Mouse (Mus musculus) regulatory T cell (primary cell): ENCODE data around the gene Ltbp1.
"Not testable (repeated sequence)": the region's sequence is repeated elsewhere in the genome, so short reads cannot be mapped to it uniquely, and the experiment has no call there.

Source experiments
- in situ Hi-C: fragments of 300-600 bp; cut with MboI, MseI; formaldehyde crosslinking; loops from one replicate; pipeline ENCODE4 v1.15.1; 2025; ENCODE audit warnings: high pct_unique_total_duplicates

Ltbp1 gene

DNA sequence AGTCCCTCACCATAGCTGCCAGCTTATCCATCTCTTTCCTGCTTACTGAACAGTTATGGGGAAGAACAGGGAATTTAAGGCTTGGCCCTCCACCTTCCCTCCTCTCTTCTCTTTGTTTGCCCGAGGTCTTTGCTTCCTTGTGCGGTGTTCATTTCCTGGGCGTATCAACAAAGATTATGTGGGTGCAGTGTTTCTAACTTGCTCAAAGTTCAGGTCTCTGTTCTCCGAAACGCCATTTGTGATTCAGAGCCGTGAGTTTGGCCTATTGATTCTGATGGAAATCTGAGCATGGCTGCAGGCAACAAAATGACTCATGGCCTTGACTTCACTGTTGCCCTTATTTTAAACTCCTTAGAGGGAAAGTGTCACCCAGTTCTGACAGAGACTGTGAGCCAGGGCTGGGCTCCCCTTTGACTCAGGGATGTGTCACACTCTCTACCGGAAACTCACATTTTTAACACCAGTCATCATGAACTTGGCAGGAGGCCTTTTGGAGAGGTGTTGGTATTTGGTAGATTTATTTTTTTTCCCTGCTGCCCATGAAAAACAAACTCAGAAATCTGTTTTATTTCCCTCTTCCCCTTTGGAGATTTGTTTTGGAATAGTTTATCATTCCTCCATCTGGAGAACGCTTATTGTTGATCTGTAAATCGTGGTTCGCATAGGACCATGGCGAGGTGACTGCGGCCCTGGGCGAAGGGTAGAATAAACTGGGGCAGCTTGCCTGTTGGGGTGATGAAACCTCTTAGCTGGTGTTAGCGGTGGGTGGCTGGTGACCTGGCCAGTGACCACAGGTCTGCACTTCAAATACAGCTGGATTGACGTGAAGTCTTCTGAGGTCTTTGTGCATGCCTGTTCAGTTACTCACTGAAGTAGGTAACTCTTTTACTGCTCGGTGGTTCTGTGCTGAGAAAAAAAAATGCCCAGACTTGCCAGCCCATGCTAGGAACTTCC lies 105.2 kb downstream of the Ltbp1 start:
- in situ Hi-C loops = no loop called here

- in situ Hi-C loops = no loop called here
These were observed 110.2 kb downstream of the Ltbp1 start for GRCm38 (mm10) chr17:75115594-75115993.

DNA sequence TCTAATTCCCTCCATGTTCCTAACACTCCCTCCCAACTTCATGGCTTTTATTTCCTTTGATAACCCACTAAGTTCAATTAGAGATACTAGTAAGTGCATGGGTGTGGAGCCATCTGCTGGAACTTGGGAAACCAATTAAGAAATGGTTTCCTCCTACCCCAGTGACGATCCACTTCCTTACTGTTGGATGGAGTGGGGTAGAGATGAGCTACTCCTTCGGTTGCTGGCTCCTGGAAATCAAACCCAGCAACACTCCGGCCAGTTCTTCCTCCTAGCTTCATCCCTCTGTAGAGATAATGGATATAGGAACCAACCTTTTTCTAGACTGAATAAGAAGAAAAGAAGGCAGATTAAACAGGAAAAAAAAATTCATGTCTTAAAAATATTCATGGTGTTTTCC lies 113.5 kb downstream of the Ltbp1 start:
- in situ Hi-C loops = no loop called here

DNA sequence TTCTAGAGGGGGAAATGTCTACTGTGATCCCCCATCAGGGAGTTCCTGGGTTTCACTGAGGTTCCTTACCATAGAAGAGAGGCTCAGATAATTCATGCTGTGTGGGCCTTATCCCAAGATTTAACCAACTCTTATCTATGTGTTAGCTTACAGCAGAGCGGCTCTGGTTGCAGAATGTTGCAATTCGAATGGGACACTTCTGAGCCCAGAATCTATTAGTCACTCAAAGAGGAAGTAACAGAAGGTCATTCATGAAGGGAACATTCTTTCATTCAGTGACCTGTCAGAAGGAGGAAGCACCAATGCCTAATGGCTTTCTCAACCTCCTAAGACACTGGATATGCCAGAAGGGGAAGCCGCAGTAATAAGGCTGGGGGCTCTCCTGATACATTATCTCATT lies 114.1 kb downstream of the Ltbp1 start:
- in situ Hi-C loops = no loop called here

GRCm38 (mm10) chr17:75120071-75120470 lies 114.7 kb downstream of the Ltbp1 start:
- in situ Hi-C loops = no loop called here

DNA sequence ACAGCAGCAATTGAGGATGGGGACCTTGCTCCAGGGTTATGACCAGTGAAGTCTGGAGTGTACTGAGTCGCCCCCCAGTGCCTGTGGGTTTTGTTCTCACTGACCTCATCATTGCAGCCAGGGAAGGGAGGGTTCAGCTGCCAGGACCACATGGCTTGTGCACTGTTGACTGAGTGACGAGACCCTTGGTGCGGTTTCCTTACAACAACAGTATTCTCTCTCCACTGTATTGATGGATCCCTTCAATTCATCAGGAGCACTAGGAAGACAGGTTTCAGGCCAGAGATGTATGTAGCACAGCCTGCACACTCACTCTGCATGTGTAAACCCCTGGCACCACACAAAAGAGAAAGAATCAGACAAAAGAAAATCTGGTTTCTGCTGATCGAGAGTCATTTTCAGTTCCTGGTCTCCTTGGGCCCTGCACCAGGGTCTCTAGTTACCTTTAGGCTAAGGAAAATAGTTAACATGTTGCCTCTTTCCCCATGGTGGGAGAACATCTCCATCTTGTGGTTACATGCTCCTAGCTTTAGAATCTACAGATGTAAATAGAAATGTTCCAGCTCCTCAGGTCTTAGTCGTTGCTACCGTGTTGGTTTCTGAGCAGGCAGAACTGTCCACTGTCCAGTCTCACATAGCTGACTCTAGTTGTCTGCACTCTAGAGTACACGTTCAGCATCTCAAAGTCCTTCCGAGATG lies 117.4 kb downstream of the Ltbp1 start:
- in situ Hi-C loops = no loop called here

DNA sequence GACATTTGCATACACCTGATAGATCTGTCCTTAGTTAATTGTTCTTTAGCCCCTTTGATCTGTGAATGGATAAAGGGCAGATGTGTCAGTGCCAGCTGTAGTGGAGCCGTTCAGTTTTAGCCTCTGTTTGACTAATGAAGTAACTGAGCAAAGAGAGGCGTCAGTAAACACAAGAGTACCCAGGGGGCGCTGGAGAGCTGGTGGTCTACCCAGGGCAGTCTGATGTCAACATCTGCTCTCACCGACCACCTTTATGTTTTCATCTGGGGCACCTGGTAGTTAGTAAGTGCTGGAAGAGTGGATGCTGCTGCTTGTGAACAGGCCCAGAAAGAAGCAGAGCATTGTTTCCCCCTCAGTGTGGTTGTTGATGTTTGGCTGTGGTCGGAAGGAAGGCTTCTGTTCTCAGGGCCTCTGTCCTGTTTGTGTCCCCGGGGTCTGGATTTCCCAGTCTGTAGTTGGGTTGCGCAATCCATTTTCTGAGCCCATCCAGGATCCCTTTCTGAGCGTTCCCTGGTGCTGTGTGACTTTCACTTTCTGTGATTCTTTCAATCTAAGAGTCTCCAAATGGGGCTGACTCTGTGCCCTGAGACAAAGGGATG lies 123.1 kb downstream of the Ltbp1 start:
- in situ Hi-C loops = no loop called here

GRCm38 (mm10) chr17:75133983-75134382 lies 128.6 kb downstream of the Ltbp1 start:
- in situ Hi-C loops = no loop called here

- in situ Hi-C loops = no loop called here
These were observed 134.4 kb downstream of the Ltbp1 start for GRCm38 (mm10) chr17:75139731-75140130.

DNA sequence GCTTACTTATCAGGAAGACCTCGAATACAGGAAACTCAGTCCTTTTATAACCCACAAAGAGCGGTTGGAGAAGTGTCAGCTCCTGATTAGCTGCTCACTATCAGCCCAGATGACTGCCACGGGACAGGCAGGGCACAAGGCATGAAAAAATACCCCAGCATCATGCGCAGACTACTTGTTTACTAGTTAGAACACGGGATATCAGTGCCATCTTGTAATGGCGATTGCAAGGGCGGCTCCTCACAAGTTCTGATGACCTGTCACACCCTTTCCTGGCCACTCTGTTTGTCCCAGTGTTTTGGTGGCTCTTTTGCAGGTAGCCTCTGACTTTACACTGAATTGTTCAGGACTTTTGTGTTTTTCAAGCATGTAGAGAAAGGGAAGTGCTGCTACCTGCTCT lies 137.5 kb downstream of the Ltbp1 start:
- in situ Hi-C loops = not testable (repeated sequence)

DNA sequence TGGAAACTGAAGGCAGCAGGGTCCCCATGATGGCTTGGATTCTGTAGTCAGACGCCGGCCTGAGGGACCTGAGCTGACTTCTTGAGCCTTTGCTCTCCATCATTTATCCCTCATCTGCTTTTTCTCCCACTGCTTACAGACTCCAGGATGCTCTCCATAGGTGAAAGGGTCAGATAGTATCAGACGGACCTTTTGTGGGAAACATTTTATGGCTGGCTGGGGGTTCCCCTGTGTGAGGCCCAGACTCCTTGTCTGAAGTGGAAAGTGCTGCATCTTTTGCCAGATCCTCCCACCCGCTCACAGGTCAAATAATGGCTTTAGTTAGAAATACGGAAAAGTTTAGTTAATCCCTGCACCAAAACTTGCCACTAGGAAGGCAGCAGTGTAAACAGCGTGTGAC lies 138.6 kb downstream of the Ltbp1 start:
- in situ Hi-C loops = no loop called here

DNA sequence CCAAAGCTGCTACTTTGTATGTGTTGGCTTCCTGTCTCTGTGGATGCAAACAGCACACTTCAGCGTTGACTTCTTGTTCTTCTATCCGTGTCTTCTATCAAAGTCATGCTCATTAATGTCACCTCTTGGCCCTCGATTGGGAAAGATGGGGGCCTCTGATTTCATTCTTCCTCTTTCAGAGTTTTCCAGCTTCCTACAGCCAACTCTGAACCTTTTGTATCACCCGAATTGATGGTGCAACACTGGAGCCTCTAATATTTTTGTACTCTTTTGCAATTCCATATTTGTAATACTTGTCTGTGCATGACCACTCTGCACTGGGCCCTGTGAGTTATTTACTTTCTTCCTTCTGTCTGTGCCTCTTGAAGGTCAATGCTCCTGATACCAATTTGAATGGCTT lies 141.8 kb downstream of the Ltbp1 start:
- in situ Hi-C loops = no loop called here

- in situ Hi-C loops = no loop called here
These were observed 146.4 kb downstream of the Ltbp1 start for GRCm38 (mm10) chr17:75151800-75152199.

DNA sequence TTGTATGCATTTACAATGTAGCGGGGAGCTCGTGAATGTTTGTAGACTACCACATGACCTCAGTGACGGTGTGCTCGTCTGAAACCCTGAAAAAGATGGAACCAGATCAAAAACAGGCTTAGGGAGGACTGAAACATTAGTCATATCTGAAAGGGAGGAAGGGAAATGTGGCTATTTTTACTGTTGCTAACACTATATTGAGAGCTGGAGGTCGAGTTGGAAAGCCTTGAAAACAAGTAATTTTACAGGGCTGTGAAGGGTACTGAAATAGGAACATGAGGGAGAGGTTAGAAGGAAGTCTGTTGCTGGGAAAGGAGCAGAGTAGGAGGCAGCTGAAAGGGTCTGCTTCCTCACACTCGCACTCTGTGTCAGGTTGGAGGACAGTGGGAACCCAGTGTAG lies 147.7 kb downstream of the Ltbp1 start:
- in situ Hi-C loops = no loop called here

DNA sequence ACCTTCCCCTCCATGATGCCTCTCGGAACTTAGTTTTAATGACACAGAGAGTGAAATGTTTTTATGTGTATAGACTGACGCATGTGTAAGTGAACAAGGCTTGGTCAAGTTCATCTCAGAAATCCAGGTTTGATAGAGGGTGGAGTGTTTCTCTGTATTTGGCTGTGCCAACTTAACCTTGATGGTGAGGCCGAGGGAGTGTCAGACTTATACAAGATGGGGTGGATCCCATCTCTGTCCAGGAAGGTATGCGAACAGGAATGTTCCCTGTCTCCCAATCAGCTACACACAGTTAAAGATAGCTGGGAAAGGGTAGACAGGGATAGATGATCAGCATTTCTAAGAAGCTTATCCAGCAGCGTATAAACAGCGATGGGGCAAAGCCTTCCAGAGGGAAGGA lies 153.0 kb downstream of the Ltbp1 start:
- in situ Hi-C loops = no loop called here

DNA sequence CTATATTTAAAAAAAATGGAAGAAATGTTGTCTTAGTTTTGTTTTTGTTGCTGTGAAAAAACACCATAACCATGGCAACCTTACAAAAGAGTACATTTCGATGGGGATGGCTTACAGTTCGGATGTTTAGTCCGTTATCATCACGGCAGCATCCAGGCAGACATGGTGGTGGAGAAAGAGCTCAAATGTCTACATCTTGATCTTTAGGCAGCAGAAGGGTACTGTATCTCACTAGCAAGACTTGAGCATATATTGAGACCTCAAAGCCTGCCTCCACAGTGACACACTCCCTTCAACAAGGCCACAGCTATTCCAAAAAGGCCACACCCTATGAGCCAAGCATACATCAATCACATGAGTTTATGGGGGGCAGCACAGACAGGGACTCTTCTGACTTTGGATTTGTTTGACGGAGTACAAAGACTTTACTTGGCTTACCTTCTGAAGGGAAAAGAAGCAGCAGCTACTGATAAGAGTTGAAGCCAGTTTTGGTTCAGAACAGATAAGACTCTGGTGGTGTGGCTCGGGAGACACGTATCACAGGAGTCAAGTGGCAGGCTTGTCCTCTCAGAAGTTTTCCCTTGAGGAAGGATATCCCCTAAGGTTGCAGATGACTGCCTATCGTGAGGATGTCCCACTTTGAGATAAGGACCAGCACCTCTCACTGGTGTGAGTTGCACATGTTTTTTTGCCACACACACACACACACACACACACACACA lies 153.9 kb downstream of the Ltbp1 start:
- in situ Hi-C loops = no loop called here

- in situ Hi-C loops = no loop called here
These were observed 155.7 kb downstream of the Ltbp1 start for GRCm38 (mm10) chr17:75161062-75161461.

DNA sequence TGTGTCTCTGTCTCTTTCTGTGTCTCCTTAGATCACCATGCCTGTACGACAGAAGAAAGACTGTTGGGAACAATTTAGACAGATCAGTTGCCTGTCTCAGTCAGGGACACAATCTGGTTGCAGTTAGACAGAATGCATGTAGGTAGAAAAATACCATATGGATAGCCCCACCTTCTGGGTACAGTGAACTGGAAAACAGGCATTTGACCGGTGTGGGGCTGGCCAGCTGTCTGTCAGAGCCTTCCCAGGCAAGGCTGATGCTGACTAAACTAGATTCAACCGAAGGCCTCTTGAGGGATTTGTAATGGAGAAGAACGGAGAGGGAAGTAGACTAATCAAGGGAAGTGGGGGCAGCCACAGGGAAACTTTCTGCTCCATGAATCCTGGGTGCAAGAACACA lies 156.6 kb downstream of the Ltbp1 start:
- in situ Hi-C loops = no loop called here

- in situ Hi-C loops = no loop called here
These were observed 159.2 kb downstream of the Ltbp1 start for GRCm38 (mm10) chr17:75164566-75164965.

DNA sequence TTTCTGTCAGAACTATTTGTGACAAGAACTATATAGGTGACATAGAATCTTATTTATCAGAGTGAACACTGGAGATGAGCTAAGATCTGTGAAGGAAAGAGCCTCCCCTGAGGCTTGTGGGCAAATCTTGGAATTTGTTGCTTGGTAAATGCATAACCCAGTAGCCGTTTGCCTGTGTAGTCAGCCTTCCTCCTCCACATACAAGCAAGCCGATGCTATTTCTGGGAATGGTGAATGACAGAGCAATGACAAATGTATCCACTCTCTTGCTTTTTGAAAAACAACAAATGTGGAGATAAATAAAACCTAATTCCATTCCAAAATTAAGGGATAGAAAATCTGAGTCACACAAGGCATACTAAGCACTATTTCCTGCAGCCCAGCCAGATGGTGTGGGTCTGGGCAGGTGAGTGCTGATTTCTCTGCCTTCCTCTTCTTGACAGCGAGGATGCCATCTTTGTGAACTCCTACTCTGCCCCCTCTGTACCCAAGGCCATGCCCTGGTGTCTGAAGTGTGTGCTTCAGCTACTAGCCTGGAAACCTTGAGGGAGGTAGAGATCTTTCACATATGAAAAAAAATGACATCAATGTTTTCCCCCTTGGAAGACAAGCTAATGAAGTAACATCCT lies 163.3 kb downstream of the Ltbp1 start:
- in situ Hi-C loops = no loop called here

- in situ Hi-C loops = no loop called here
These were observed 166.3 kb downstream of the Ltbp1 start for GRCm38 (mm10) chr17:75171659-75172058.
